Mouse (Mus musculus) embryonic facial prominence, embryonic 14.5 days (tissue): Measurements from ENCODE around the gene Mbd3. TPM values are rescaled to one million over a fixed set of nuclear protein-coding genes. Genes with fewer than 3 reads are reported as not detected.

ENCODE experiments used
- ATAC-seq: fragments of 200-750 bp; cut with Nextera tagmentation; 2 replicates; pipeline ENCODE4 v1.8.0; 2017; ENCODE audit warnings: low read depth, moderate number of reproducible peaks, moderate TSS enrichment
- DNase-seq: peaks from one replicate; pipeline ENCODE4 v3.0.0-alpha.2; 2015; ENCODE audit warnings: low spot score
- H3K27ac ChIP-seq: fragments of 300-500 bp; sonication (generic); replicated peaks from 2 replicates; pipeline ENCODE4 v1.5.1; 2014; ENCODE audit warnings: low read depth, mild to moderate bottlenecking, low read length, moderate library complexity
- H3K27me3 ChIP-seq: fragments of 300-500 bp; sonication (generic); replicated peaks from 2 replicates; pipeline ENCODE4 v1.6.1; 2014; ENCODE audit warnings: low read length; ENCODE audit not compliant: control insufficient read depth, insufficient read depth
- H3K36me3 ChIP-seq: fragments of 300-500 bp; sonication (generic); 2 replicates; pipeline ENCODE4 v1.6.1; 2014; ENCODE audit warnings: low read length, mixed read lengths; ENCODE audit not compliant: control insufficient read depth, insufficient read depth
- H3K4me1 ChIP-seq: fragments of 300-500 bp; sonication (generic); 2 replicates; pipeline ENCODE4 v1.6.1; 2014; ENCODE audit warnings: antibody characterized with exemption, low read length; ENCODE audit not compliant: control insufficient read depth, insufficient read depth
- H3K4me2 ChIP-seq: fragments of 300-500 bp; sonication (generic); 2 replicates; pipeline ENCODE4 v1.6.1; 2014; ENCODE audit warnings: low read depth, mild to moderate bottlenecking, low read length, moderate library complexity, mixed read lengths
- H3K4me3 ChIP-seq: fragments of 300-500 bp; sonication (generic); 2 replicates; pipeline ENCODE4 v1.5.1; 2014; ENCODE audit warnings: low read depth, mild to moderate bottlenecking, low read length
- H3K9ac ChIP-seq: fragments of 300-500 bp; sonication (generic); 2 replicates; pipeline ENCODE4 v1.6.1; 2014; ENCODE audit warnings: low read depth, mild to moderate bottlenecking, low read length, moderate library complexity, mixed read lengths
- H3K9me3 ChIP-seq: fragments of 300-500 bp; sonication (generic); 2 replicates; pipeline ENCODE4 v1.6.1; 2016; ENCODE audit warnings: low read length; ENCODE audit not compliant: control insufficient read depth
- WGBS: fragments of 180-500 bp; shearing (Covaris S2); extraction: QIAGEN DNeasy Blood & Tissue Kit; methylation state at CpG from one replicate; pipeline ENCODE4 v1.1.7; 2014; 5-methylcytosine and 5-hydroxymethylcytosine counted together
- polyA plus RNA-seq: library from polyadenylated mRNA; unstranded; fragments of >200 nt; fragmentation: Nextera tagmentation; extraction: Ambion mirVana; gene quantifications from 2 replicates; pipeline ENCODE4 v1.2.1, GENCODE M21; 2014

Gene Mbd3
- 164 and 186 TPM in 2 replicates for polyA plus RNA-seq

- 0% methylated on average over 31 of the region's 82 CpGs for WGBS
Measured at GRCm38 (mm10) chr10:80399191-80399972, at the start of gene Mbd3. TSS of gene Mbd3 (minus strand) at chr10:80399550.

GRCm38 (mm10) chr10:80445898-80446601, 46.7 kb upstream of the Mbd3 start:
- no peak overlapping the region for H3K27ac ChIP-seq
- no peak overlapping the region for H3K4me3 ChIP-seq
- H3K4me1 ChIP-seq, result no peaks in the 10 kb centered on the region
- H3K27me3 ChIP-seq, result peaks cover 6% of the 10 kb centered on the region; the same call in 1 of the 2 replicates
- DNase-seq, result peak; percentile 85
- peak; percentile 86 for ATAC-seq
- peak overlapping the region; percentile 20; the same call in 1 of the 2 replicates for H3K4me2 ChIP-seq
- no peaks in the 10 kb centered on the region for H3K9me3 ChIP-seq
- H3K36me3 ChIP-seq, result no peaks in the 10 kb centered on the region
- WGBS, result 9% methylated on average over 26 of the region's 26 CpGs
- H3K9ac ChIP-seq, result no peak overlapping the region

More at GRCm38 (mm10) chr10:80399191-80399972, at the start of gene Mbd3:
- Histone ChIP-seq H3K9me3 (no peaks in the 10 kb centered on the region), H3K27ac (peak within 1 kb of the TSS; percentile 99), H3K4me3 (peak within 1 kb of the TSS; percentile 76), H3K4me2 (peak within 1 kb of the TSS; percentile 94), H3K4me1 (peaks cover 19% of the 10 kb centered on the region), H3K27me3 (no peaks in the 10 kb centered on the region), H3K36me3 (peaks cover 62% of the 10 kb centered on the region), H3K9ac (peak within 1 kb of the TSS; percentile 96)
- peak; percentile 100 for DNase-seq
- peak; percentile 97 for ATAC-seq

GRCm38 (mm10) chr10:80445052-80445451, 45.7 kb upstream of the Mbd3 start:
- Histone ChIP-seq H3K27me3 (peaks cover 6% of the 10 kb centered on the region; the same call in 1 of the 2 replicates), H3K4me1 (no peaks in the 10 kb centered on the region), H3K4me3 (no peak overlapping the region), H3K27ac (no peak overlapping the region), H3K9me3 (no peaks in the 10 kb centered on the region), H3K36me3 (no peaks in the 10 kb centered on the region), H3K4me2 (no peak overlapping the region), H3K9ac (0 out of 2 replicates have a peak overlapping the region, but pooled peaks have one; percentile 23)
- no peak for ATAC-seq
- no peak for DNase-seq
- WGBS, result 43% methylated on average over 1 of the region's 1 CpGs

- peaks cover 6% of the 10 kb centered on the region; the same call in 1 of the 2 replicates for H3K27me3 ChIP-seq
- H3K27ac ChIP-seq, result no peak overlapping the region
- no peaks in the 10 kb centered on the region for H3K9me3 ChIP-seq
- DNase-seq, result peak; percentile 61
- H3K4me1 ChIP-seq, result no peaks in the 10 kb centered on the region
- peak; percentile 17; the same call in 1 of the 2 replicates for ATAC-seq
- no peak overlapping the region for H3K4me3 ChIP-seq
- H3K4me2 ChIP-seq, result no peak overlapping the region
- H3K36me3 ChIP-seq, result no peaks in the 10 kb centered on the region
- 49% methylated on average over 4 of the region's 5 CpGs for WGBS
- H3K9ac ChIP-seq, result 0 out of 2 replicates have a peak overlapping the region, but pooled peaks have one; percentile 23
Measured at GRCm38 (mm10) chr10:80444339-80445045, 45.1 kb upstream of the Mbd3 start.

- no peaks in the 10 kb centered on the region for H3K36me3 ChIP-seq
- no peaks in the 10 kb centered on the region for H3K4me1 ChIP-seq
- H3K27ac ChIP-seq, result no peak overlapping the region
- no peak overlapping the region for H3K4me3 ChIP-seq
- ATAC-seq (no peak), DNase-seq (no peak)
- H3K9me3 ChIP-seq, result no peaks in the 10 kb centered on the region
- 0 out of 2 replicates have a peak overlapping the region, but pooled peaks have one; percentile 14 for H3K9ac ChIP-seq
- WGBS, result 80% methylated on average over 8 of the region's 8 CpGs
- H3K27me3 ChIP-seq, result peaks cover 6% of the 10 kb centered on the region; the same call in 1 of the 2 replicates
- H3K4me2 ChIP-seq, result no peak overlapping the region
Measured at GRCm38 (mm10) chr10:80443575-80444278, 44.4 kb upstream of the Mbd3 start.

GRCm38 (mm10) chr10:80442989-80443388, 43.6 kb upstream of the Mbd3 start:
- 52% methylated on average over 2 of the region's 2 CpGs for WGBS
- H3K4me1 ChIP-seq, result no peaks in the 10 kb centered on the region
- no peak for DNase-seq
- no peak overlapping the region for H3K4me2 ChIP-seq
- H3K9me3 ChIP-seq, result no peaks in the 10 kb centered on the region
- 0 out of 2 replicates have a peak overlapping the region, but pooled peaks have one; percentile 8 for H3K9ac ChIP-seq
- ATAC-seq, result no peak
- H3K27ac ChIP-seq, result no peak overlapping the region
- no peaks in the 10 kb centered on the region for H3K36me3 ChIP-seq
- 0 out of 2 replicates have a peak, but pooled peaks cover under 1% of the 10 kb centered on the region for H3K27me3 ChIP-seq
- H3K4me3 ChIP-seq, result no peak overlapping the region

- H3K27me3 ChIP-seq, result no peaks in the 10 kb centered on the region
- H3K4me2 ChIP-seq, result no peak overlapping the region
- no peak for DNase-seq
- H3K36me3 ChIP-seq, result no peaks in the 10 kb centered on the region
- no peak for ATAC-seq
- H3K9me3 ChIP-seq, result no peaks in the 10 kb centered on the region
- H3K4me3 ChIP-seq, result no peak overlapping the region
- no peak overlapping the region for H3K27ac ChIP-seq
- 54% methylated on average over 8 of the region's 8 CpGs for WGBS
- no peaks in the 10 kb centered on the region for H3K4me1 ChIP-seq
- H3K9ac ChIP-seq, result no peak overlapping the region
Measured at GRCm38 (mm10) chr10:80441598-80441997, 42.2 kb upstream of the Mbd3 start.

DNA sequence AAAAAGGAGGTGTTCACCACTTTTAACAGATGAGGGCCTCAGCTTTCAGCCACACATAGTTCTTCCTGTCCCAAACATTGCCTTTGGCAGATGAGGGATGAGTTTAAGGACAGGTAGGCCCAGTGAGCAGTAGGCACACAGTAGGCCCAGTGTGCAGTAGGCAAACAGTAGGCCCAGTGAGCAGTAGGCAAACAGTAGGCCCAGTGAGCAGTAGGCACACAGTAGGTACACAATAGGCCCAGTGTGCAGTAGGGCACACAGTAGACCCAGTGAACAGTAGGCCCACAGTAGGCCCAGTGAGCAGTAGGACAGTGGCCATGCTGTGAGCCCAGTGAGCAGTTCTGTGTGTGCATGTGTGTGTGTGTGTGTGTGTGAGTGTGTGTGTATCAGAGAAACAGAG, 40.7 kb upstream of the Mbd3 start:
- Histone ChIP-seq H3K27ac (no peak overlapping the region), H3K36me3 (no peaks in the 10 kb centered on the region), H3K4me1 (peaks cover 8% of the 10 kb centered on the region; the same call in 1 of the 2 replicates), H3K9me3 (no peaks in the 10 kb centered on the region), H3K4me2 (no peak overlapping the region), H3K27me3 (no peaks in the 10 kb centered on the region), H3K4me3 (no peak overlapping the region), H3K9ac (no peak overlapping the region)
- DNase-seq (no peak), ATAC-seq (no peak)
